Mouse (Mus musculus): ENCODE measurements at regions not wholly inside any gene's neighbourhood (a gene's known extent, or its start where the extent isn't known, plus 50 kb on each side); places are given as distances from the start of the nearest gene placed in this dataset.

- no peaks in the 10 kb centered on the region for H3K36me3 ChIP-seq (ENCODE audit: control insufficient read depth, insufficient read depth, low read length)
- WGBS: 75% methylated on average over 14 of the region's 14 CpGs
- H3K27ac ChIP-seq (ENCODE audit: insufficient read depth, low read depth, low read length): no peak overlapping the region
- H3K4me1 ChIP-seq (ENCODE audit: control insufficient read depth, insufficient read depth, low read length): no peaks in the 10 kb centered on the region
- H3K27me3 ChIP-seq (replicated peaks; ENCODE audit: control insufficient read depth, insufficient read depth, low read length): no peaks in the 10 kb centered on the region
- TF ChIP-seq POLR2A (IDR thresholded peaks at IDR 0.05; ENCODE audit: low read depth, low read length) (no peak), CTCF (conservative IDR thresholded peaks at IDR 0.05; ENCODE audit: insufficient read depth, insufficient read length, low read depth, low read length) (no peak)
- no peak overlapping the region for H3K4me3 ChIP-seq (ENCODE audit: insufficient read depth, low read depth, low read length)
- no peak for DNase-seq
These were observed 54.5 kb upstream of the Cxcl14 start for GRCm38 (mm10) chr13:56350705-56351400.

- 73% methylated on average over 5 of the region's 5 CpGs for WGBS
- DNase-seq: no peak
- Histone ChIP-seq H3K36me3 (ENCODE audit: control insufficient read depth, insufficient read depth, low read length) (no peaks in the 10 kb centered on the region), H3K27ac (ENCODE audit: insufficient read depth, low read depth, low read length) (no peak overlapping the region), H3K27me3 (replicated peaks; ENCODE audit: control insufficient read depth, insufficient read depth, low read length) (no peaks in the 10 kb centered on the region), H3K4me3 (ENCODE audit: insufficient read depth, low read depth, low read length) (no peak overlapping the region), H3K4me1 (ENCODE audit: control insufficient read depth, insufficient read depth, low read length) (no peaks in the 10 kb centered on the region)
- TF ChIP-seq CTCF (conservative IDR thresholded peaks at IDR 0.05; ENCODE audit: insufficient read depth, insufficient read length, low read depth, low read length) (no peak), POLR2A (IDR thresholded peaks at IDR 0.05; ENCODE audit: low read depth, low read length) (no peak)
These were observed 55.0 kb upstream of the Cxcl14 start for GRCm38 (mm10) chr13:56351401-56351735.

- 80% methylated on average over 6 of the region's 6 CpGs for WGBS
- TF ChIP-seq CTCF (conservative IDR thresholded peaks at IDR 0.05; ENCODE audit: insufficient read depth, insufficient read length, low read depth, low read length) (no peak), POLR2A (IDR thresholded peaks at IDR 0.05; ENCODE audit: low read depth, low read length) (no peak)
- Histone ChIP-seq H3K27ac (ENCODE audit: insufficient read depth, low read depth, low read length) (0 out of 2 replicates have a peak overlapping the region, but pooled peaks have one; percentile 28), H3K4me3 (ENCODE audit: insufficient read depth, low read depth, low read length) (no peak overlapping the region), H3K27me3 (replicated peaks; ENCODE audit: control insufficient read depth, insufficient read depth, low read length) (no peaks in the 10 kb centered on the region), H3K36me3 (ENCODE audit: control insufficient read depth, insufficient read depth, low read length) (no peaks in the 10 kb centered on the region), H3K4me1 (ENCODE audit: control insufficient read depth, insufficient read depth, low read length) (no peaks in the 10 kb centered on the region)
- no peak for DNase-seq
These were observed 56.1 kb upstream of the Cxcl14 start for GRCm38 (mm10) chr13:56352436-56352835.

GRCm38 (mm10) chr13:56352839-56353605 lies 56.7 kb upstream of the Cxcl14 start:
- peak; percentile 76 for DNase-seq
- Histone ChIP-seq H3K27me3 (replicated peaks; ENCODE audit: control insufficient read depth, insufficient read depth, low read length) (no peaks in the 10 kb centered on the region), H3K36me3 (ENCODE audit: control insufficient read depth, insufficient read depth, low read length) (no peaks in the 10 kb centered on the region), H3K4me3 (ENCODE audit: insufficient read depth, low read depth, low read length) (no peak overlapping the region), H3K27ac (ENCODE audit: insufficient read depth, low read depth, low read length) (0 out of 2 replicates have a peak overlapping the region, but pooled peaks have one; percentile 28), H3K4me1 (ENCODE audit: control insufficient read depth, insufficient read depth, low read length) (no peaks in the 10 kb centered on the region)
- 79% methylated on average over 12 of the region's 12 CpGs for WGBS
- TF ChIP-seq CTCF (conservative IDR thresholded peaks at IDR 0.05; ENCODE audit: insufficient read depth, insufficient read length, low read depth, low read length) (no peak), POLR2A (IDR thresholded peaks at IDR 0.05; ENCODE audit: low read depth, low read length) (no peak)

- H3K27me3 ChIP-seq (replicated peaks; ENCODE audit: control insufficient read depth, insufficient read depth, low read length): no peaks in the 10 kb centered on the region
- WGBS: 87% methylated on average over 11 of the region's 11 CpGs
- peak overlapping the region; percentile 32; the same call in 1 of the 2 replicates for H3K27ac ChIP-seq (ENCODE audit: insufficient read depth, low read depth, low read length)
- no peaks in the 10 kb centered on the region for H3K4me1 ChIP-seq (ENCODE audit: control insufficient read depth, insufficient read depth, low read length)
- DNase-seq: no peak
- no peaks in the 10 kb centered on the region for H3K36me3 ChIP-seq (ENCODE audit: control insufficient read depth, insufficient read depth, low read length)
- H3K4me3 ChIP-seq (ENCODE audit: insufficient read depth, low read depth, low read length): no peak overlapping the region
- TF ChIP-seq CTCF (conservative IDR thresholded peaks at IDR 0.05; ENCODE audit: insufficient read depth, insufficient read length, low read depth, low read length) (no peak), POLR2A (IDR thresholded peaks at IDR 0.05; ENCODE audit: low read depth, low read length) (no peak)
These were observed 57.6 kb upstream of the Cxcl14 start for GRCm38 (mm10) chr13:56353921-56354320.

GRCm38 (mm10) chr13:56354630-56355029 lies 58.3 kb upstream of the Cxcl14 start:
- no peak for DNase-seq
- Histone ChIP-seq H3K27me3 (replicated peaks; ENCODE audit: control insufficient read depth, insufficient read depth, low read length) (no peaks in the 10 kb centered on the region), H3K4me3 (ENCODE audit: insufficient read depth, low read depth, low read length) (no peak overlapping the region), H3K27ac (ENCODE audit: insufficient read depth, low read depth, low read length) (no peak overlapping the region), H3K36me3 (ENCODE audit: control insufficient read depth, insufficient read depth, low read length) (no peaks in the 10 kb centered on the region), H3K4me1 (ENCODE audit: control insufficient read depth, insufficient read depth, low read length) (no peaks in the 10 kb centered on the region)
- 77% methylated on average over 1 of the region's 1 CpGs for whole genome bisulfite sequencing
- no peak for TF ChIP-seq POLR2A (IDR thresholded peaks at IDR 0.05; ENCODE audit: low read depth, low read length)
- TF ChIP-seq CTCF (conservative IDR thresholded peaks at IDR 0.05; ENCODE audit: insufficient read depth, insufficient read length, low read depth, low read length): no peak

- no peak overlapping the region for H3K27ac ChIP-seq (ENCODE audit: insufficient read depth, low read depth, low read length)
- no peaks in the 10 kb centered on the region for H3K27me3 ChIP-seq (replicated peaks; ENCODE audit: control insufficient read depth, insufficient read depth, low read length)
- no peak for DNase-seq
- H3K4me3 ChIP-seq (ENCODE audit: insufficient read depth, low read depth, low read length): no peak overlapping the region
- no peak for TF ChIP-seq CTCF (conservative IDR thresholded peaks at IDR 0.05; ENCODE audit: insufficient read depth, insufficient read length, low read depth, low read length)
- no peak for TF ChIP-seq POLR2A (IDR thresholded peaks at IDR 0.05; ENCODE audit: low read depth, low read length)
- 53% methylated on average over 1 of the region's 1 CpGs for WGBS
- no peaks in the 10 kb centered on the region for H3K4me1 ChIP-seq (ENCODE audit: control insufficient read depth, insufficient read depth, low read length)
- H3K36me3 ChIP-seq (ENCODE audit: control insufficient read depth, insufficient read depth, low read length): no peaks in the 10 kb centered on the region
These were observed 60.6 kb upstream of the Cxcl14 start for GRCm38 (mm10) chr13:56356999-56357398.

Measured in kidney, adult 2 months (tissue).